Mouse (Mus musculus) ES-CJ7 (cell line): ENCODE measurements around the gene Mitf.

Experiments
- DNase-seq: peaks from one replicate; pipeline ENCODE4 v3.0.0; 2011; ENCODE audit warnings: low read depth, low spot score

Gene Mitf

GRCm38 (mm10) chr6:97880363-97880762, 73.5 kb downstream of the Mitf start:
- no peak for DNase-seq

- DNase-seq = no peak
Observed at GRCm38 (mm10) chr6:97881935-97882334, 75.1 kb downstream of the Mitf start.

- DNase-seq = no peak
Observed at GRCm38 (mm10) chr6:97882931-97883330, 76.1 kb downstream of the Mitf start.

GRCm38 (mm10) chr6:97883496-97883895, 76.6 kb downstream of the Mitf start:
- no peak for DNase-seq

GRCm38 (mm10) chr6:97884971-97885370, 78.1 kb downstream of the Mitf start:
- DNase-seq = no peak

- DNase-seq = no peak
Observed at GRCm38 (mm10) chr6:97885606-97886005, 78.8 kb downstream of the Mitf start.

- DNase-seq = no peak
Observed at GRCm38 (mm10) chr6:97887893-97888292, 81.0 kb downstream of the Mitf start.

- no peak for DNase-seq
Observed at GRCm38 (mm10) chr6:97888596-97888995, 81.7 kb downstream of the Mitf start.

GRCm38 (mm10) chr6:97893546-97893945, 86.7 kb downstream of the Mitf start:
- no peak for DNase-seq

- DNase-seq = no peak
Observed at GRCm38 (mm10) chr6:97897191-97897590, 90.3 kb downstream of the Mitf start.

- no peak for DNase-seq
Observed at GRCm38 (mm10) chr6:97898085-97898484, 91.2 kb downstream of the Mitf start.

- no peak for DNase-seq
Observed at GRCm38 (mm10) chr6:97901561-97901960, 94.7 kb downstream of the Mitf start.

GRCm38 (mm10) chr6:97902205-97902604, 95.4 kb downstream of the Mitf start:
- no peak for DNase-seq

- no peak for DNase-seq
Observed at GRCm38 (mm10) chr6:97914768-97915167, 107.9 kb downstream of the Mitf start.

GRCm38 (mm10) chr6:97916386-97916903, 109.6 kb downstream of the Mitf start:
- DNase-seq = no peak

- DNase-seq = no peak
Observed at GRCm38 (mm10) chr6:97918051-97918450, 111.2 kb downstream of the Mitf start.

- peak; percentile 7 for DNase-seq
Observed at GRCm38 (mm10) chr6:97918481-97918880, 111.6 kb downstream of the Mitf start.

GRCm38 (mm10) chr6:97919287-97919686, 112.4 kb downstream of the Mitf start:
- DNase-seq = no peak

GRCm38 (mm10) chr6:97921591-97921990, 114.7 kb downstream of the Mitf start:
- no peak for DNase-seq

- DNase-seq = no peak
Observed at GRCm38 (mm10) chr6:97924221-97924620, 117.4 kb downstream of the Mitf start.

- DNase-seq = no peak
Observed at GRCm38 (mm10) chr6:97929051-97929450, 122.2 kb downstream of the Mitf start.

GRCm38 (mm10) chr6:97929466-97929865, 122.6 kb downstream of the Mitf start:
- no peak for DNase-seq

- DNase-seq = no peak
Observed at GRCm38 (mm10) chr6:97937139-97937538, 130.3 kb downstream of the Mitf start.

- no peak for DNase-seq
Observed at GRCm38 (mm10) chr6:97937897-97938614, 131.2 kb downstream of the Mitf start.
